Mouse (Mus musculus) E14TG2a.4 (cell line): Measurements from ENCODE around the gene Macrod2.

Source experiments
- H3K27me3 ChIP-seq: 2 replicates; pipeline ENCODE4 v1.6.1; 2014; ENCODE audit warnings: low read length, control low read depth; ENCODE audit not compliant: insufficient read depth
- H3K36me3 ChIP-seq: 2 replicates; pipeline ENCODE4 v1.6.1; 2014; ENCODE audit warnings: low read length, control low read depth; ENCODE audit not compliant: insufficient read depth
- H3K4me1 ChIP-seq: replicated peaks from 2 replicates; pipeline ENCODE4 v1.6.1; 2014; ENCODE audit warnings: low read depth, low read length, control low read depth
- H3K4me3 ChIP-seq: replicated peaks from 2 replicates; pipeline ENCODE4 v1.5.1; 2014; ENCODE audit warnings: mild to moderate bottlenecking, low read length
- H3K9me3 ChIP-seq: 2 replicates; pipeline ENCODE4 v1.6.1; 2014; ENCODE audit warnings: low read length, control low read depth
- CTCF ChIP-seq: conservative IDR thresholded peaks from 2 replicates; pipeline ENCODE4 v1.5.1; 2014; ENCODE audit warnings: low read length
- NANOG ChIP-seq: IDR thresholded peaks from 2 replicates; pipeline ENCODE4 v1.6.1; 2014; ENCODE audit warnings: borderline replicate concordance, low read length, mixed read lengths
- POU5F1 ChIP-seq: IDR thresholded peaks from 2 replicates; pipeline ENCODE4 v1.6.1; 2014; ENCODE audit warnings: low read length, borderline replicate concordance

The Macrod2 gene

DNA sequence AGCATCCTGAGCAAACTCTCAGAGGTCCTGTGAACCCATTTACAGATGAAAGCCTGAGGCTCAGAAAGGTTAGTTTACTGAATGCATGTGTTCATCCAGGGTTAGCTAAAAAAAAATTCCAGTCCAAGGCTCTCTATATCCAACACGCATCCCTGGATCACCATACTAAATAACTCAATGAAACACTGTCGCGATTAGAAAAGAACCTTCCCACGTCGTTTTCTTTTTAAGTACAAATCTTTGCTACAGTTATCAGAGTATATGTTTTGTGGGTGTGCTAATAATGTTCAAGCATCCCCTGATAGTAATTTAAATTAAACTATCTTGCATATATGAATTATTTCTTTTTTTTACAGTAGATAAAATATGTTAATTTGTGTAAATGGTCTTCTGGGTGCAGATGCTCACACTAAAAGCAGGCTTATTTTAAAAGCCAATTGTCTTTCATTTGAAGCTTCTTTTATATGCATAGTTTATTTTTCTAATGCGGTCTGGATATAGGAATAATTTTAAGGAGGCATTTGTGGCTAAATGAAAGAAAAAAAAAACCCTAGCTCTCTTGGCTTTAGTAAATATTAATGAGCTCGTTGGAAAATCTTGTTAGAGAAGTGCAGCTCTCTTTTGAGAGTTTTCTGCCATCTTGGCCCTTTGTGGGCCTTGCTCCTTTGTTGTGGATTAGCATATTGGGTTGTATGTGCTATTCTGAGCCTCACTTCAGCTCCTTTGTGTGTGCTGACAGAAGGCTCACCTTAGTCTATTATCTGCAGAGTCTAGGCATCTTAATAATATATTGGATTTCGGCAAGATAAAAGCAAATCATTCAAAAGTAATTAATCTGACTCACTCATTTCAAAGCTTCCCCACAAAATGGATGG is 679.1 kb downstream of the Macrod2 start:
- no peak for TF ChIP-seq CTCF
- no peak for TF ChIP-seq POU5F1
- no peak for TF ChIP-seq NANOG
- no peaks in the 10 kb centered on the region for H3K9me3 ChIP-seq
- no peak overlapping the region for H3K4me3 ChIP-seq
- no peaks in the 10 kb centered on the region for H3K27me3 ChIP-seq
- H3K36me3 ChIP-seq: no peaks in the 10 kb centered on the region
- no peaks in the 10 kb centered on the region for H3K4me1 ChIP-seq

DNA sequence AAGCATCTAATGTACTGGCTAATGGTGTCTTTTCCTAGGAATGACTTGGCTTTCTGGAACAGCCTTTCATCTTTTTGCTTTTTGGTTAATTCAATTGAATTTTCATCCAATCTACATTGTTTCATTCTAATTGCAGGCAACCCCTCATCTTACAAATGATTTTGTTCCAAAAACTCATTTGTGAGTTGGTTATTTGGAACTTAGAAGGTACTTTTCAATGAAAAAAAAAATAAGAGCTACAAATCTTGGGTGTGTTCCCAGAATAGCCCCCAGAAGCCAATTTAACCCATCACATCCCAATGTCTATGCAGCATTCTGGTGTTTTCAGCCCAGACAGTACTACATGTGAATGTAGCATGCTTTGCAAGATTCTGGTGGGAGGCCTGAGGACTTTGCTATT is 683.1 kb downstream of the Macrod2 start:
- Histone ChIP-seq H3K4me3 (no peak overlapping the region), H3K9me3 (no peaks in the 10 kb centered on the region), H3K4me1 (no peaks in the 10 kb centered on the region), H3K27me3 (no peaks in the 10 kb centered on the region), H3K36me3 (no peaks in the 10 kb centered on the region)
- TF ChIP-seq NANOG (no peak), POU5F1 (no peak), CTCF (no peak)

- TF ChIP-seq CTCF (no peak), NANOG (no peak), POU5F1 (no peak)
- Histone ChIP-seq H3K9me3 (no peaks in the 10 kb centered on the region), H3K27me3 (no peaks in the 10 kb centered on the region), H3K4me1 (no peaks in the 10 kb centered on the region), H3K4me3 (no peak overlapping the region), H3K36me3 (no peaks in the 10 kb centered on the region)
These were observed 696.2 kb downstream of the Macrod2 start for GRCm38 (mm10) chr2:141091320-141091719.

DNA sequence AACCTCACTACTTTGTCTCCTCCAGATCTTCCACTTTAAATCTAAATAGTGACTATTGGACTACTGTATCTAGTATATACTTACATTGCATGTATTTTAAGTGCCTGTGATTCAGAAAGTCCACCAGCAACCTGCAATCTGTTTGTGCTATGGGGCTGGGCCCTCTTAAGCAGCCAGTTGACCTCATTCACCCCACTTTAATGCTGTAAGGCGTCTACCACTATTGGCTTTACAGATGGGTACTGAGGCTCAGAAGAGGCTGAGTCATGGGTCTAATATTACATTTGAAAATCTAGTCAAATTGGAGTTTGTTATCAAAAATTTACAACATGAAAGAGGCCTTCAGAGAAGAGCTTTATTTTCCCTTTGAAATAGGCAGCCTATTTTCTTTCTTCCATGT is 722.5 kb downstream of the Macrod2 start:
- Histone ChIP-seq H3K4me3 (no peak overlapping the region), H3K27me3 (no peaks in the 10 kb centered on the region), H3K4me1 (no peaks in the 10 kb centered on the region), H3K9me3 (no peaks in the 10 kb centered on the region), H3K36me3 (no peaks in the 10 kb centered on the region)
- TF ChIP-seq CTCF (no peak), NANOG (no peak), POU5F1 (no peak)

DNA sequence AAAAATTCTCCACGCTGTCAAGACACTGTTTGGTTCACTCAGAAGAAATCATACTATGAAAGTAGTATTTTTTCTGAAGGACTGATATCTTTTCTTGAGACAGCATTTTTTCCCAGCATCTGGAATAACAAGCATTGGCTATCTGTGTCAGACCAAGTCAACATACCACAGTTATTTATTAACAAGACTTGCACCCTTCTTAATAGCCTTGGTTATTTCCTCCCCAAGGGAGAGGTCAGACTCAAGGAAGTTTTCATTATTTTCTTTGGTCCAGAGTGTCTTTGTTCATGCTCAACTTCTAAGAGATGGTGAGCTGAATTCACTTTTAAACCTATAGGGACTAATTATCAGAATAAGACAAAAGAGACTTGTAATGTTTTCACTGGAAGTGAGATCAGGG is 728.8 kb downstream of the Macrod2 start:
- no peak overlapping the region for H3K4me3 ChIP-seq
- H3K4me1 ChIP-seq: no peaks in the 10 kb centered on the region
- TF ChIP-seq POU5F1 (no peak), NANOG (no peak), CTCF (no peak)
- no peaks in the 10 kb centered on the region for H3K9me3 ChIP-seq
- H3K27me3 ChIP-seq: no peaks in the 10 kb centered on the region
- H3K36me3 ChIP-seq: no peaks in the 10 kb centered on the region

- no peaks in the 10 kb centered on the region for H3K4me1 ChIP-seq
- no peaks in the 10 kb centered on the region for H3K9me3 ChIP-seq
- no peaks in the 10 kb centered on the region for H3K36me3 ChIP-seq
- TF ChIP-seq NANOG (no peak), CTCF (no peak), POU5F1 (no peak)
- no peaks in the 10 kb centered on the region for H3K27me3 ChIP-seq
- no peak overlapping the region for H3K4me3 ChIP-seq
These were observed 730.5 kb downstream of the Macrod2 start for GRCm38 (mm10) chr2:141125638-141126037.

- TF ChIP-seq CTCF (no peak), NANOG (no peak), POU5F1 (no peak)
- Histone ChIP-seq H3K27me3 (no peaks in the 10 kb centered on the region), H3K4me1 (no peaks in the 10 kb centered on the region), H3K4me3 (no peak overlapping the region), H3K9me3 (no peaks in the 10 kb centered on the region), H3K36me3 (no peaks in the 10 kb centered on the region)
These were observed 747.2 kb downstream of the Macrod2 start for GRCm38 (mm10) chr2:141142266-141142665.

GRCm38 (mm10) chr2:141152011-141152772 is 757.1 kb downstream of the Macrod2 start:
- H3K36me3 ChIP-seq: no peaks in the 10 kb centered on the region
- H3K27me3 ChIP-seq: no peaks in the 10 kb centered on the region
- H3K4me1 ChIP-seq: no peaks in the 10 kb centered on the region
- no peaks in the 10 kb centered on the region for H3K9me3 ChIP-seq
- H3K4me3 ChIP-seq: no peak overlapping the region
- TF ChIP-seq POU5F1 (no peak), CTCF (no peak), NANOG (no peak)

- Histone ChIP-seq H3K4me1 (no peaks in the 10 kb centered on the region), H3K36me3 (no peaks in the 10 kb centered on the region), H3K4me3 (no peak overlapping the region), H3K27me3 (no peaks in the 10 kb centered on the region), H3K9me3 (no peaks in the 10 kb centered on the region)
- TF ChIP-seq NANOG: no peak
- no peak for TF ChIP-seq POU5F1
- no peak for TF ChIP-seq CTCF
These were observed 760.9 kb downstream of the Macrod2 start for GRCm38 (mm10) chr2:141155972-141156371.
